14 mouse cellular contexts compared by ENCODE assay signal in the genomic region with DNA sequence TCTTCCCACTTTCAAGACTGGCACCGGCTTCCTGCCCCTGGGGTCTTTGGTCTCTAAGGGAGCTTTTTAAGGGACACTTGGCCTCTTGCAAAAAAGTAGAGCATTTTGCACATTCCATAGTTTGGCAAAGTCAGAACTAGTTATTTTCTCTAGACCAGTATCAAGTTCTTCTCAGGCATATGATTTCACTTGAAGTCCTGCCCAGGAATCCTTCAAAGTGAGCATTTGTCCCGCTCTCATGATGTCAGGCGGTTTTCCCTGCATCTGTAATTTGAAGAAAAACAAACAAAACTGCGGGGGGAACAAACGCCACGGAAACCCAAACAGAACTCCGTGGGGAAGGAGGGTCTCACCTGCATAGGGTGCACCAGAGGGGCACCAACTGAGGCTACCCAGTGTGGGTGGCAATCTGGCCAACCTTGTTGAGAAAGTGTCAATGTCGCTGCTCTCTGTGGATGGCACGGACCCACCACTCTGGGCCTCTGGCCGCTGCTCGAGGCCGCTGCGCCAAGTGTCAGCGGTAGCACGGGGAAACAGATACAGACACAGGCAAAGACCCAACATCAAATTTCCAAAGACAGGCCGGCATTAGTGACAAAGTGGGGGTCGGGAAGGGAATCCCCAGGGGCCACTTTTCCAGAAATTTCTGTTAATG. TPM values are rescaled to one million over a fixed set of nuclear protein-coding genes. Genes with fewer than 3 reads are reported as not detected.
DNase-seq lines count a peak whose midpoint lies in the region; ATAC-seq lines count a peak whose summit lies in the region.
"Had no signal": no experiment of that assay in that cellular context is flagged by ENCODE, and none has a peak within 500 bp of the region (broad histone marks: within the 10 kb centered on the region; RNA-seq: fewer than 3 reads in every experiment).

No protein-coding gene starts in this region.

- H3K36me3 ChIP-seq in heart, embryonic 14.5 days (ENCODE audit: control insufficient read depth, insufficient read depth, low read length) = no peaks in the 10 kb centered on the region
- no peaks in the 10 kb centered on the region for H3K36me3 ChIP-seq in forebrain, embryonic 14.5 days (ENCODE audit: control insufficient read depth, insufficient read depth, low read length)
- no peaks in the 10 kb centered on the region for H3K36me3 ChIP-seq in neural tube, embryonic 15.5 days
- H3K36me3 ChIP-seq: liver, embryonic 13.5 days had no signal

- no peak for DNase-seq in heart, adult 18-20 months
- peak; percentile 54 for DNase-seq in retina, embryonic 14.5 days (ENCODE audit: low spot score)
- no peak for DNase-seq in retina, postnatal 1 day
- peak; percentile 20 for DNase-seq in forebrain, embryonic 14.5 days (ENCODE audit: low spot score)
- no peak for DNase-seq in MN1 (ENCODE audit: low spot score)
- DNase-seq: kidney, adult 11 months; liver, embryonic 13.5 days; spleen, adult 18-20 months; thymus, adult 18-20 months had no signal

- H3K4me1 ChIP-seq in heart, embryonic 14.5 days (ENCODE audit: control insufficient read depth in 2 of 2, insufficient read depth in 2 of 2, low read length in 2 of 2) = peaks cover 0 to 11% of the 10 kb centered on the region in 2 experiments; a peak in 3 of 4 replicates
- H3K4me1 ChIP-seq in forebrain, embryonic 14.5 days (ENCODE audit: control insufficient read depth, insufficient read depth, low read length) = peaks cover 5% of the 10 kb centered on the region; the same call in 1 of the 2 replicates
- H3K4me1 ChIP-seq in neural tube, embryonic 15.5 days = peaks cover 26% of the 10 kb centered on the region

- no peak overlapping the region for H3K4me3 ChIP-seq in heart, embryonic 14.5 days (ENCODE audit: control insufficient read depth in 1 of 2, insufficient read depth in 1 of 2, low read depth in 1 of 2, low read length in 2 of 2)
- no peak overlapping the region for H3K4me3 ChIP-seq in forebrain, embryonic 14.5 days (ENCODE audit: low read depth, low read length)
- no peak overlapping the region for H3K4me3 ChIP-seq in neural tube, embryonic 15.5 days (replicated peaks)
- H3K4me3 ChIP-seq: liver, embryonic 13.5 days had no signal

- no peak overlapping the region for H3K27ac ChIP-seq in heart, embryonic 14.5 days (replicated peaks in 1 of 2; ENCODE audit: control insufficient read depth in 1 of 2, insufficient read depth in 1 of 2, low read depth in 2 of 2, low read length in 2 of 2)
- no peak overlapping the region for H3K27ac ChIP-seq in forebrain, embryonic 14.5 days (ENCODE audit: low read depth, low read length)
- no peak overlapping the region for H3K27ac ChIP-seq in neural tube, embryonic 15.5 days (replicated peaks)
- H3K27ac ChIP-seq: liver, embryonic 13.5 days had no signal

- 23% methylated on average over 17 of the region's 17 CpGs for WGBS in heart, embryonic 14.5 days
- WGBS in forebrain, embryonic 14.5 days = 3% methylated on average over 17 of the region's 17 CpGs
- 4% methylated on average over 17 of the region's 17 CpGs for WGBS in neural tube, embryonic 15.5 days

- H3K4me2 ChIP-seq in heart, embryonic 14.5 days (ENCODE audit: low read length) = peak overlapping the region; percentile 22; the same call in 1 of the 2 replicates
- no peak overlapping the region for H3K4me2 ChIP-seq in forebrain, embryonic 14.5 days (ENCODE audit: low read length)
- 0 out of 2 replicates have a peak overlapping the region, but pooled peaks have one; percentile 1 for H3K4me2 ChIP-seq in neural tube, embryonic 15.5 days
- H3K4me2 ChIP-seq: liver, embryonic 13.5 days had no signal

- ATAC-seq in heart, embryonic 14.5 days (ENCODE audit: insufficient number of reproducible peaks, insufficient read depth, low FRiP score, low read depth) = no peak
- no peak for ATAC-seq in forebrain, embryonic 14.5 days
- ATAC-seq in neural tube, embryonic 15.5 days (ENCODE audit: low FRiP score) = no peak
- no peak for ATAC-seq in frontal cortex, adult (ENCODE audit: low TSS enrichment)

- H3K9me3 ChIP-seq in heart, embryonic 14.5 days (ENCODE audit: control insufficient read depth, low read length) = no peaks in the 10 kb centered on the region
- no peaks in the 10 kb centered on the region for H3K9me3 ChIP-seq in forebrain, embryonic 14.5 days (replicated peaks; ENCODE audit: control insufficient read depth, low read length)
- H3K9me3 ChIP-seq in neural tube, embryonic 15.5 days (replicated peaks) = no peaks in the 10 kb centered on the region
- H3K9me3 ChIP-seq: liver, embryonic 13.5 days had no signal

- H3K9ac ChIP-seq in heart, embryonic 14.5 days (ENCODE audit: low read length) = no peak overlapping the region
- H3K9ac ChIP-seq in forebrain, embryonic 14.5 days (ENCODE audit: low read length) = no peak overlapping the region
- H3K9ac ChIP-seq in neural tube, embryonic 15.5 days (replicated peaks) = no peak overlapping the region
- H3K9ac ChIP-seq: liver, embryonic 13.5 days had no signal

- H3K27me3 ChIP-seq in heart, embryonic 14.5 days (ENCODE audit: control insufficient read depth, insufficient read depth, low read length) = peaks cover 82% of the 10 kb centered on the region
- peaks cover 88% of the 10 kb centered on the region for H3K27me3 ChIP-seq in forebrain, embryonic 14.5 days (replicated peaks; ENCODE audit: control insufficient read depth, insufficient read depth, low read length)
- peaks cover 84% of the 10 kb centered on the region for H3K27me3 ChIP-seq in neural tube, embryonic 15.5 days (replicated peaks)
- H3K27me3 ChIP-seq: CH12.LX had no signal

RNA-seq across cellular contexts. Expression of gene Twist1, which starts 4.8 kb away (rescaled TPM):
- 3.8 and 6.3 TPM in 2 replicates for polyA plus RNA-seq in heart, embryonic 14.5 days (2014; fragmentation: Nextera tagmentation; extraction: Ambion mirVana)
- total RNA-seq in heart, adult 18-20 months (2021) = 1 to 10 TPM; 1.3 to 2.3 TPM
- 0.69 and 0.96 TPM in 2 replicates for polyA plus RNA-seq in forebrain, embryonic 14.5 days (2014; fragmentation: Nextera tagmentation; extraction: Ambion mirVana)
- polyA plus RNA-seq in neural tube, embryonic 15.5 days (2015; fragmentation: Nextera tagmentation; extraction: Ambion mirVana) = 1.3 and 1.7 TPM in 2 replicates
- total RNA-seq: CH12.LX had no signal

RNA-seq across cellular contexts. Expression of gene Ferd3l, which starts 34.0 kb away (rescaled TPM):
- not detected in 2 replicates for polyA plus RNA-seq in heart, embryonic 14.5 days (2014; fragmentation: Nextera tagmentation; extraction: Ambion mirVana)
- total RNA-seq in heart, adult 18-20 months (2021) = not detected
- polyA plus RNA-seq in forebrain, embryonic 14.5 days (2014; fragmentation: Nextera tagmentation; extraction: Ambion mirVana) = not detected in 2 replicates
- 0.64 and 0.77 TPM in 2 replicates for polyA plus RNA-seq in neural tube, embryonic 15.5 days (2015; fragmentation: Nextera tagmentation; extraction: Ambion mirVana)
- total RNA-seq: CH12.LX; gastrocnemius, adult 8-10 months had no signal
- polyA plus RNA-seq: liver, embryonic 13.5 days had no signal

Comparison
In these comparisons a context has a peak if more than half of its experiments do, and no peak if none do; other contexts are left out.
1. DNase-seq: peak in retina, embryonic 14.5 days (single experiment) and forebrain, embryonic 14.5 days (single experiment); none in heart, adult 18-20 months (0 of 2), retina, postnatal 1 day (single experiment) and MN1 (single experiment).